In the genomic region with DNA sequence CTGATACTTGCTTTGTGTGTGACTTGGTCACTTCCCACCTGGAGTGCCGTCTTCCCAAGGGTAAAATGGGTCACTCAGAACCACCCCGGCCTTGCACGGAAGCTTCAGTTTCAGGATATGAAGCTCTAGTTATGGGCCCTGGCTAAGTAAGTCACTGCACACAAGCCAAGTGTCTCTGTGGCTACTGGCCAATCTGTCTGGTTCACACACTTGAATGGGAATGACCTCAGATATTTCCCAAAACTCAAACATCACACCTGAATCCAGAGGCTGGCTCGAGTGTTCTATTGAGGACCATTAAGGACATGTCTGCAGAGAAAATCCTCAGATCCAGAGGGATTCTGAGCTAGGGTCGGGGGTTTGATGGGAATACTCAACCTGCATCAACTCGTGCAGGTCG, we compare ENCODE assay signal across 18 mouse cellular contexts. TPM values are rescaled to one million over a fixed set of nuclear protein-coding genes. Genes with fewer than 3 reads are reported as not detected.
"Had no signal": no experiment of that assay in that cellular context is flagged by ENCODE, and none has a peak within 500 bp of the region (broad histone marks: within the 10 kb centered on the region; RNA-seq: fewer than 3 reads in every experiment).

No protein-coding gene starts in this region.

- H3K27ac ChIP-seq: neural tube, embryonic 13.5 days; neural tube, embryonic 15.5 days; stomach, embryonic 15.5 days; stomach, postnatal 0 days had no signal

- H3K4me2 ChIP-seq: neural tube, embryonic 13.5 days; neural tube, embryonic 15.5 days; stomach, embryonic 15.5 days had no signal

- DNase-seq: retina, postnatal 1 day; right cerebral cortex, adult 18-20 months; right cerebral cortex, postnatal 14 days; right cerebral cortex, postnatal 25 days; right cerebral cortex, postnatal 4 days; spleen, adult 18-20 months; thymus, adult 18-20 months; thymus, adult 2 months; thymus, postnatal 14 days; thymus, postnatal 25 days; thymus, postnatal 36 days; thymus, postnatal 4 days had no signal

- H3K36me3 ChIP-seq: neural tube, embryonic 13.5 days; neural tube, embryonic 15.5 days; stomach, embryonic 15.5 days had no signal

- H3K9ac ChIP-seq: neural tube, embryonic 13.5 days; neural tube, embryonic 15.5 days; stomach, embryonic 15.5 days had no signal

- H3K9me3 ChIP-seq: neural tube, embryonic 13.5 days; neural tube, embryonic 15.5 days; stomach, embryonic 15.5 days had no signal

- H3K27me3 ChIP-seq: neural tube, embryonic 13.5 days; neural tube, embryonic 15.5 days; stomach, embryonic 15.5 days had no signal

- H3K4me1 ChIP-seq: neural tube, embryonic 13.5 days; neural tube, embryonic 15.5 days had no signal

- H3K4me3 ChIP-seq: neural tube, embryonic 13.5 days; neural tube, embryonic 15.5 days; stomach, embryonic 15.5 days had no signal

RNA-seq across cellular contexts. Expression of a gene that starts 11.6 kb away (rescaled TPM):
- total RNA-seq: neutrophil, adult 5-6 weeks had no signal

RNA-seq across cellular contexts. Expression of a gene that starts 55.5 kb away (rescaled TPM):
- total RNA-seq: neutrophil, adult 5-6 weeks had no signal

RNA-seq across cellular contexts. Expression of a gene that starts 58.8 kb away (rescaled TPM):
- polyA plus RNA-seq: small intestine, adult 2 months had no signal
